Mouse (Mus musculus) embryonic facial prominence, embryonic 14.5 days (tissue): ENCODE measurements around the gene Bricd5. TPM values are rescaled to one million over a fixed set of nuclear protein-coding genes. Genes with fewer than 3 reads are reported as not detected.
A peak's percentile ranks its signal among the peaks of the same experiment; 100 is the strongest.

ENCODE experiments used
- ATAC-seq: fragments of 200-750 bp; cut with Nextera tagmentation; 2 replicates; pipeline ENCODE4 v1.8.0; 2017; ENCODE audit warnings: low read depth, moderate number of reproducible peaks, moderate TSS enrichment
- DNase-seq: peaks from one replicate; pipeline ENCODE4 v3.0.0-alpha.2; 2015; ENCODE audit warnings: low spot score
- H3K27ac ChIP-seq: fragments of 300-500 bp; sonication (generic); replicated peaks from 2 replicates; pipeline ENCODE4 v1.5.1; 2014; ENCODE audit warnings: low read depth, mild to moderate bottlenecking, low read length, moderate library complexity
- H3K27me3 ChIP-seq: fragments of 300-500 bp; sonication (generic); replicated peaks from 2 replicates; pipeline ENCODE4 v1.6.1; 2014; ENCODE audit warnings: low read length; ENCODE audit not compliant: control insufficient read depth, insufficient read depth
- H3K36me3 ChIP-seq: fragments of 300-500 bp; sonication (generic); 2 replicates; pipeline ENCODE4 v1.6.1; 2014; ENCODE audit warnings: low read length, mixed read lengths; ENCODE audit not compliant: control insufficient read depth, insufficient read depth
- H3K4me1 ChIP-seq: fragments of 300-500 bp; sonication (generic); 2 replicates; pipeline ENCODE4 v1.6.1; 2014; ENCODE audit warnings: antibody characterized with exemption, low read length; ENCODE audit not compliant: control insufficient read depth, insufficient read depth
- H3K4me2 ChIP-seq: fragments of 300-500 bp; sonication (generic); 2 replicates; pipeline ENCODE4 v1.6.1; 2014; ENCODE audit warnings: low read depth, mild to moderate bottlenecking, low read length, moderate library complexity, mixed read lengths
- H3K4me3 ChIP-seq: fragments of 300-500 bp; sonication (generic); 2 replicates; pipeline ENCODE4 v1.5.1; 2014; ENCODE audit warnings: low read depth, mild to moderate bottlenecking, low read length
- H3K9ac ChIP-seq: fragments of 300-500 bp; sonication (generic); 2 replicates; pipeline ENCODE4 v1.6.1; 2014; ENCODE audit warnings: low read depth, mild to moderate bottlenecking, low read length, moderate library complexity, mixed read lengths
- H3K9me3 ChIP-seq: fragments of 300-500 bp; sonication (generic); 2 replicates; pipeline ENCODE4 v1.6.1; 2016; ENCODE audit warnings: low read length; ENCODE audit not compliant: control insufficient read depth
- WGBS: fragments of 180-500 bp; shearing (Covaris S2); extraction: QIAGEN DNeasy Blood & Tissue Kit; methylation state at CpG from one replicate; pipeline ENCODE4 v1.1.7; 2014; 5-methylcytosine and 5-hydroxymethylcytosine counted together
- polyA plus RNA-seq: library from polyadenylated mRNA; unstranded; fragments of >200 nt; fragmentation: Nextera tagmentation; extraction: Ambion mirVana; gene quantifications from 2 replicates; pipeline ENCODE4 v1.2.1, GENCODE M21; 2014

Bricd5 gene
- polyA plus RNA-seq, 1 experiment from 2014 or later = 2.0 TPM

DNA sequence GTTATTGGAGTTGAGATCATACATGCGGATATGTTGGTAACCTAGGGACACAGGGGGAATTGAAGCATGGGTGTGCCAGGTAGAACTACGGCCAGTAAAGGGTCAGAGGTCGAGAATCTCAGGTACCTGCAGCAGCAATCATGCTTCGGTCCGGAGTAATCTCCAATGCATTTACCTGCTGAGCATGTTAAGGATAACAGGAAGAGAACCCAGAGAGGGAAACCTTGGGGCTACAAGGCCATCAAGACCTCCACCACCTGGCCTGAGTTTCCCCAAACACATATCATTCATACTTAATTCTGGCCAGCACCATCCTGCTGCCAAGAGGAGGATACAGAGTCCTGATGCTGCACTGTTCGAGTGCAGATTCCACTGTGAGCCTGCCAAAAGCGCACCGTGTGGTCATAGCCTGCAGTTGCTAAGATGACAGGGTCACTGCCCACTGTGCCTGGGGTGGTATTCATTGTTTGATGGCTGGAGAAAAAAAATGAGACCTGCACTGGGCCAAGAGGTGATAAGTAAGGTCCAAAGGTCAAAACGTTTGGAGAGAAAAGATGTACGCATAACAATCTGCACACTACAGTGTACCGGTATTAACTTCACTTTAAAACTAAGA lies 4.4 kb downstream of the Bricd5 start:
- H3K4me2 ChIP-seq = peak overlapping the region; percentile 87
- H3K9me3 ChIP-seq = no peaks in the 10 kb centered on the region
- H3K27ac ChIP-seq = peak overlapping the region; percentile 91
- peaks cover 40% of the 10 kb centered on the region for H3K36me3 ChIP-seq
- ATAC-seq (no peak), DNase-seq (no peak)
- H3K4me1 ChIP-seq = peaks cover 7% of the 10 kb centered on the region
- H3K9ac ChIP-seq = peak overlapping the region; percentile 92
- H3K4me3 ChIP-seq = peak overlapping the region; percentile 83
- WGBS = 52% methylated on average over 11 of the region's 11 CpGs
- H3K27me3 ChIP-seq = no peaks in the 10 kb centered on the region

- peak; percentile 95 for ATAC-seq
- Histone ChIP-seq H3K27me3 (no peaks in the 10 kb centered on the region), H3K9ac (peak within 1 kb of the TSS; percentile 92), H3K9me3 (no peaks in the 10 kb centered on the region), H3K4me3 (peak within 1 kb of the TSS; percentile 83), H3K4me1 (peaks cover 7% of the 10 kb centered on the region), H3K4me2 (peak within 1 kb of the TSS; percentile 87), H3K36me3 (peaks cover 36% of the 10 kb centered on the region), H3K27ac (peak within 1 kb of the TSS; percentile 91)
- peak; percentile 97 for DNase-seq
- WGBS = 0% methylated on average over 44 of the region's 48 CpGs
These were observed 5.1 kb downstream of the Bricd5 start, which contains the start of gene Mlst8 for GRCm38 (mm10) chr17:24478663-24479380. Gene Mlst8 (minus strand): TSS chr17:24479078.

DNA sequence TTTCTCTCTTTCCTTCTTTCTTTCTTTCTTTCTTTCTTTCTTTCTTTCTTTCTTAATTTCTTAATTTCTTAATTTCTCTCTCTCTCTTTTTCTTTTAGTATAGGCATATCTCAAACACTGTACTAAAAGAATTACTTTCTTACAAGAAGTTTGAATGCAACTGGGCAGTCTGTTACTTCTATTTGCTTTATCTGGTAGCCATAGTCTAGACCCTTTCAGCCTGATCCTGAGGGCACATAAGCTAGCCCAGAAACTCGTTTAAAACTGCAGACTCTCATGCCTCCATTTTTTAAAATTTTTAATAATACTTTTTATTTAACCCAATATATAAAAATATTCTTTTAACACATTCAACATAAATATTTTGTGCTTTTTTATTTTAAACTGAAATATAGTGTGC lies 5.7 kb downstream of the Bricd5 start:
- H3K36me3 ChIP-seq = peaks cover 34% of the 10 kb centered on the region
- H3K9ac ChIP-seq = peak overlapping the region; percentile 92; the same call in 1 of the 2 replicates
- H3K27me3 ChIP-seq = no peaks in the 10 kb centered on the region
- peak overlapping the region; percentile 83 for H3K4me3 ChIP-seq
- peaks cover 7% of the 10 kb centered on the region for H3K4me1 ChIP-seq
- H3K9me3 ChIP-seq = no peaks in the 10 kb centered on the region
- WGBS = 28% methylated on average over 1 of the region's 1 CpGs
- peak overlapping the region; percentile 91 for H3K27ac ChIP-seq
- ATAC-seq (no peak), DNase-seq (no peak)
- peak overlapping the region; percentile 87 for H3K4me2 ChIP-seq

DNA sequence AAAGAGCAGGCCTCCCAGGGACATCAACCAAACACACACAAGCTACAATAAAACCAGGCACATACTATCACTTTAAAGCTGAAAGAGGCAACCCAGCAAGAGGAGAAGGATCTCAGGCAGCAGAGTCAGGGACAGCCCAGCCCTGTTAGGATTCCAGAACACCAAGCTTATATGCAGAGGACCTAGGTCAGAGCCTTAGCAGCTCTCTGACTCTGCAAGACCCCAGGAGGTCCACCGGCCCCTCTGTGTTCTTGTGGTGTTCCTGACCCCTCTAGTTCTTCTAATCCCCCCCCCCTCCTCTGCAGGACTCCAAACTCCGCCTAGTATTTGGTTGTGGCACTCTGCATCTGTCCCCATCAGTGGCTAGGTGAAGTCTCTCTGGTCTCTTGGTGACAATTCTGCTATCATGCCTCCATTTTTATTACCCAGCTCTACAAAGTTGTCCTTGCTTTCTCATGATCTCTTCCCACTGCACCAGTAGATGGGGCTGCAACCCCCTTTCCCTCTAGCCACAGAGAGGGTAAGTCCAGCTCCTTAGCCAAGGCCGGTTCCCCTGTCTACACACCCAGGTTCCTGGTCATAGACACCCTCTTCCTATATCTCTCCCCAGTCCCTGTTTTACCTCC lies 6.6 kb downstream of the Bricd5 start:
- H3K4me2 ChIP-seq = 0 out of 2 replicates have a peak overlapping the region, but pooled peaks have one; percentile 45
- DNase-seq (no peak), ATAC-seq (no peak)
- peaks cover 25% of the 10 kb centered on the region for H3K36me3 ChIP-seq
- no peaks in the 10 kb centered on the region for H3K9me3 ChIP-seq
- H3K27ac ChIP-seq = no peak overlapping the region
- H3K9ac ChIP-seq = 0 out of 2 replicates have a peak overlapping the region, but pooled peaks have one; percentile 14
- H3K4me1 ChIP-seq = peaks cover 7% of the 10 kb centered on the region
- H3K27me3 ChIP-seq = no peaks in the 10 kb centered on the region
- no peak overlapping the region for H3K4me3 ChIP-seq
- 54% methylated on average over 3 of the region's 3 CpGs for WGBS

GRCm38 (mm10) chr17:24481027-24481815 lies 7.5 kb downstream of the Bricd5 start:
- DNase-seq (no peak), ATAC-seq (no peak)
- Histone ChIP-seq H3K27me3 (no peaks in the 10 kb centered on the region), H3K4me1 (peaks cover 7% of the 10 kb centered on the region), H3K9me3 (no peaks in the 10 kb centered on the region), H3K9ac (no peak overlapping the region), H3K27ac (no peak overlapping the region), H3K36me3 (peaks cover 16% of the 10 kb centered on the region), H3K4me2 (no peak overlapping the region), H3K4me3 (no peak overlapping the region)
- WGBS = 94% methylated on average over 20 of the region's 20 CpGs

GRCm38 (mm10) chr17:24483495-24483894 lies 9.8 kb downstream of the Bricd5 start:
- Histone ChIP-seq H3K4me2 (no peak overlapping the region), H3K27me3 (peaks cover 12% of the 10 kb centered on the region), H3K4me3 (no peak overlapping the region), H3K9ac (no peak overlapping the region), H3K27ac (no peak overlapping the region), H3K36me3 (no peaks in the 10 kb centered on the region), H3K4me1 (no peaks in the 10 kb centered on the region), H3K9me3 (no peaks in the 10 kb centered on the region)
- ATAC-seq (no peak), DNase-seq (no peak)
- WGBS = 89% methylated on average over 3 of the region's 3 CpGs

DNA sequence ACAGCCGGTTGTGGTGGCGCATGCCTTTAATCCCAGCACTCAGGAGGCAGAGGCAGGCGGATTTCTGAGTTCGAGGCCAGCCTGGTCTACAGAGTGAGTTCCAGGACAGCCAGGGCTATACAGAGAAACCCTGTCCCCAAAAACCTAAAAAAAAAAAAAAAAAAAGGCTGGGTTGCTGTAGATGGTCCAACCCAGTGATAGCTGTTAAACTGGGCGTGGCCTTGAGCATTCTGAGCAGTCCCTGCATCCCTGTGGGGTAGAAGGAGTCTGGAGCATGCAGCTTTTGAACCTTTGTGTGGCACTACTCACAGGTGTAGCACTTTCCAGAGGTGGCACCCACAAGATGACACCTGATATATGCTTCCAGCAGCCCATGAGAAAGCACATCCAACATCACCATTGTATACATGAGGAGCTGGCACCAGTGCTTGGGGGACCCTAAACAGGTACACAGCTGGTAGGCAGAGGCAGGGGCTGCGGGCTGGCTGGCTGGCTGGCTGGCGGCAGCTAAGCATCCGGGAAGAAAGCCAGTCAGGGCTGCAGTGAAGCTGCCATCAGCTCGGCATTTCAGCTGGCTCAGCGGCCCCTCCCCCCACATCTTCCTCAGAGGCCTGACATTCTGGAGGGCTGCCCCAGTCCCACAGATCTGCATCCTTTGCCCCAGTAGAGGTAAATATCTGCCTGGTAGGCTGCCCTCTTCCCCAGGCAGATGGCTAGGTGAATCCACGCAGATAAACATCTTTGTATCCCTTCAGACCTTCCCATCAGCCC lies 11.6 kb downstream of the Bricd5 start:
- ATAC-seq (no peak), DNase-seq (peak; percentile 36)
- Histone ChIP-seq H3K4me1 (peaks cover 4% of the 10 kb centered on the region; the same call in 1 of the 2 replicates), H3K27ac (no peak overlapping the region), H3K27me3 (peaks cover 26% of the 10 kb centered on the region), H3K4me3 (no peak overlapping the region), H3K9me3 (no peaks in the 10 kb centered on the region), H3K4me2 (no peak overlapping the region), H3K9ac (no peak overlapping the region; the same call in 1 of the 2 replicates), H3K36me3 (no peaks in the 10 kb centered on the region)
- 50% methylated on average over 10 of the region's 11 CpGs for WGBS
